Mouse (Mus musculus) liver, embryonic 16.5 days (tissue): ENCODE data around the gene Prox2. TPM values are rescaled to one million over a fixed set of nuclear protein-coding genes. Genes with fewer than 3 reads are reported as not detected.

Source experiments
- polyA plus RNA-seq: library from polyadenylated mRNA; unstranded; fragments of >200 nt; fragmentation: Nextera tagmentation; extraction: Ambion mirVana; gene quantifications from 2 replicates; pipeline ENCODE4 v1.2.1, GENCODE M21; 2015

Gene Prox2
- polyA plus RNA-seq, 1 experiment from 2014 or later, result 2.8 TPM

Other genes starting within 250 kb of the Prox2 start
- 0.35 and 0.51 TPM in 2 replicates for gene Ltbp2, start 234.2 kb downstream of the Prox2 start, polyA plus RNA-seq
- 71.0 and 75.4 TPM in 2 replicates for gene Fcf1, start 139.9 kb downstream of the Prox2 start, polyA plus RNA-seq
- 15.1 and 16.5 TPM in 2 replicates for gene Arel1, start 139.9 kb downstream of the Prox2 start, polyA plus RNA-seq
- gene Ylpm1, start 114.4 kb downstream of the Prox2 start, polyA plus RNA-seq, result 5.8 and 6.5 TPM in 2 replicates
- 65.4 and 67.8 TPM in 2 replicates for gene Dlst, start 74 bp upstream of the Prox2 start, polyA plus RNA-seq
- 0.55 and 0.85 TPM in 2 replicates for gene Rps6kl1, start 40.5 kb upstream of the Prox2 start, polyA plus RNA-seq
- 0.55 and 0.57 TPM in 2 replicates for gene Pgf, start 67.0 kb upstream of the Prox2 start, polyA plus RNA-seq
- 31.7 and 31.8 TPM in 2 replicates for gene Eif2b2, start 108.7 kb upstream of the Prox2 start, polyA plus RNA-seq
- gene Mlh3, start 159.8 kb upstream of the Prox2 start, polyA plus RNA-seq, result 2.2 and 2.3 TPM in 2 replicates
- gene Acyp1, start 177.7 kb upstream of the Prox2 start, polyA plus RNA-seq, result 43.3 and 48.8 TPM in 2 replicates
- 0.08 and 0.13 TPM in 2 replicates for gene Zc2hc1c, start 177.8 kb upstream of the Prox2 start, polyA plus RNA-seq
- 5.4 and 6.9 TPM in 2 replicates for gene Nek9, start 228.6 kb upstream of the Prox2 start, polyA plus RNA-seq